Mouse (Mus musculus) lung, postnatal 0 days (tissue): ENCODE data around the gene Cryaa. TPM values are rescaled to one million over a fixed set of nuclear protein-coding genes. Genes with fewer than 3 reads are reported as not detected.
A peak's percentile ranks its signal among the peaks of the same experiment; 100 is the strongest.

Experiments used
- ATAC-seq: fragments of 200-750 bp; cut with Nextera tagmentation; 2 replicates; pipeline ENCODE4 v1.8.0; 2017; ENCODE audit warnings: moderate library complexity
- DNase-seq: peaks from one replicate; pipeline ENCODE4 v3.0.0-alpha.2; 2016; ENCODE audit warnings: low spot score
- H3K27ac ChIP-seq: fragments of 300-500 bp; sonication (generic); 2 replicates; pipeline ENCODE4 v1.5.1; 2014; ENCODE audit warnings: antibody characterized with exemption, mild to moderate bottlenecking, low read length, mixed read lengths
- H3K27me3 ChIP-seq: fragments of 300-500 bp; sonication (generic); replicated peaks from 2 replicates; pipeline ENCODE4 v1.6.1; 2014; ENCODE audit warnings: low read length, mixed read lengths; ENCODE audit not compliant: insufficient read depth
- H3K36me3 ChIP-seq: fragments of 300-500 bp; sonication (generic); 2 replicates; pipeline ENCODE4 v1.6.1; 2014; ENCODE audit warnings: low read length, mixed read lengths; ENCODE audit not compliant: insufficient read depth
- H3K4me1 ChIP-seq: fragments of 300-500 bp; sonication (generic); 2 replicates; pipeline ENCODE4 v1.6.1; 2014; ENCODE audit warnings: antibody characterized with exemption, low read depth, low read length, mixed read lengths; ENCODE audit not compliant: insufficient read depth
- H3K4me2 ChIP-seq: fragments of 300-500 bp; sonication (generic); replicated peaks from 2 replicates; pipeline ENCODE4 v1.6.1; 2014; ENCODE audit warnings: low read depth, mild to moderate bottlenecking, low read length, moderate library complexity, mixed read lengths
- H3K4me3 ChIP-seq: fragments of 300-500 bp; sonication (generic); 2 replicates; pipeline ENCODE4 v1.5.1; 2014; ENCODE audit warnings: low read depth, low read length
- H3K9ac ChIP-seq: fragments of 300-500 bp; sonication (generic); replicated peaks from 2 replicates; pipeline ENCODE4 v1.6.1; 2014; ENCODE audit warnings: low read depth, mild to moderate bottlenecking
- H3K9me3 ChIP-seq: fragments of 300-500 bp; sonication (generic); 2 replicates; pipeline ENCODE4 v1.6.1; 2016; ENCODE audit warnings: low read length, mixed read lengths
- CTCF ChIP-seq: IDR thresholded peaks from 2 replicates; pipeline ENCODE4 v1.5.1; 2016; ENCODE audit warnings: antibody characterized with exemption, mild to moderate bottlenecking
- EP300 ChIP-seq: IDR thresholded peaks from 2 replicates; pipeline ENCODE4 v1.6.1; 2016; ENCODE audit warnings: antibody characterized with exemption, mild to moderate bottlenecking, control low read depth
- WGBS: fragments of 180-500 bp; shearing (Covaris S2); extraction: QIAGEN DNeasy Blood & Tissue Kit; methylation state at CpG from one replicate; pipeline ENCODE4 v1.1.7; 2014; 5-methylcytosine and 5-hydroxymethylcytosine counted together
- polyA plus RNA-seq: library from polyadenylated mRNA; unstranded; fragments of >200 nt; fragmentation: Nextera tagmentation; extraction: Ambion mirVana; gene quantifications from 2 replicates; pipeline ENCODE4 v1.2.1, GENCODE M21; 2015

Cryaa gene
- polyA plus RNA-seq, 1 experiment from 2014 or later = 0.76 TPM

- H3K9ac ChIP-seq = no peak overlapping the region
- H3K27me3 ChIP-seq = no peaks in the 10 kb centered on the region
- 51% methylated on average over 11 of the region's 11 CpGs for WGBS
- no peaks in the 10 kb centered on the region for H3K4me1 ChIP-seq
- no peak for TF ChIP-seq CTCF
- no peak for TF ChIP-seq EP300
- H3K36me3 ChIP-seq = no peaks in the 10 kb centered on the region
- H3K4me2 ChIP-seq = no peak overlapping the region
- no peaks in the 10 kb centered on the region for H3K9me3 ChIP-seq
- ATAC-seq (no peak), DNase-seq (no peak)
- H3K4me3 ChIP-seq = no peak overlapping the region
- H3K27ac ChIP-seq = no peak overlapping the region
Measured at GRCm38 (mm10) chr17:31670163-31670562, 7.4 kb upstream of the Cryaa start.

GRCm38 (mm10) chr17:31671698-31672097, 5.9 kb upstream of the Cryaa start:
- Histone ChIP-seq H3K27me3 (no peaks in the 10 kb centered on the region), H3K27ac (no peak overlapping the region), H3K4me2 (no peak overlapping the region), H3K4me1 (no peaks in the 10 kb centered on the region), H3K9ac (no peak overlapping the region), H3K9me3 (no peaks in the 10 kb centered on the region), H3K4me3 (no peak overlapping the region), H3K36me3 (no peaks in the 10 kb centered on the region)
- TF ChIP-seq EP300 (no peak), CTCF (no peak)
- 68% methylated on average over 8 of the region's 8 CpGs for WGBS
- DNase-seq = no peak
- no peak for ATAC-seq

GRCm38 (mm10) chr17:31672279-31672678, 5.3 kb upstream of the Cryaa start:
- TF ChIP-seq CTCF (no peak), EP300 (no peak)
- WGBS = 74% methylated on average over 11 of the region's 12 CpGs
- H3K36me3 ChIP-seq = no peaks in the 10 kb centered on the region

GRCm38 (mm10) chr17:31674426-31674825, 3.2 kb upstream of the Cryaa start:
- H3K27me3 ChIP-seq = no peaks in the 10 kb centered on the region
- H3K4me2 ChIP-seq = no peak overlapping the region
- ATAC-seq = no peak
- no peaks in the 10 kb centered on the region for H3K36me3 ChIP-seq
- WGBS = 65% methylated on average over 1 of the region's 1 CpGs
- H3K4me3 ChIP-seq = no peak overlapping the region
- DNase-seq = no peak
- no peaks in the 10 kb centered on the region for H3K4me1 ChIP-seq
- H3K9ac ChIP-seq = no peak overlapping the region
- TF ChIP-seq EP300 (no peak), CTCF (no peak)
- no peak overlapping the region for H3K27ac ChIP-seq
- no peaks in the 10 kb centered on the region for H3K9me3 ChIP-seq

More at GRCm38 (mm10) chr17:31672279-31672678, 5.3 kb upstream of the Cryaa start:
- Histone ChIP-seq H3K4me3 (no peak overlapping the region), H3K27me3 (no peaks in the 10 kb centered on the region), H3K9me3 (no peaks in the 10 kb centered on the region), H3K4me2 (no peak overlapping the region), H3K9ac (no peak overlapping the region), H3K4me1 (no peaks in the 10 kb centered on the region), H3K27ac (no peak overlapping the region)
- ATAC-seq (no peak), DNase-seq (no peak)

- no peaks in the 10 kb centered on the region for H3K4me1 ChIP-seq
- H3K36me3 ChIP-seq = no peaks in the 10 kb centered on the region
- no peak for TF ChIP-seq CTCF
- no peak for TF ChIP-seq EP300
- H3K9me3 ChIP-seq = no peaks in the 10 kb centered on the region
- no peaks in the 10 kb centered on the region for H3K27me3 ChIP-seq
- 54% methylated on average over 2 of the region's 2 CpGs for WGBS
- DNase-seq (no peak), ATAC-seq (no peak)
- H3K4me3 ChIP-seq = no peak overlapping the region
- no peak overlapping the region for H3K4me2 ChIP-seq
- H3K27ac ChIP-seq = no peak overlapping the region
- H3K9ac ChIP-seq = no peak overlapping the region
Measured at GRCm38 (mm10) chr17:31680450-31680849, 2.8 kb downstream of the Cryaa start.

- Histone ChIP-seq H3K27ac (peak overlapping the region; percentile 71), H3K36me3 (no peaks in the 10 kb centered on the region), H3K4me3 (no peak overlapping the region), H3K4me1 (peaks cover 8% of the 10 kb centered on the region; the same call in 1 of the 2 replicates), H3K4me2 (no peak overlapping the region), H3K9me3 (no peaks in the 10 kb centered on the region), H3K9ac (no peak overlapping the region), H3K27me3 (no peaks in the 10 kb centered on the region)
- DNase-seq = peak; percentile 94
- TF ChIP-seq CTCF = peak; percentile 97
- TF ChIP-seq EP300 = peak; percentile 8; the same call in 1 of the 2 replicates
- ATAC-seq = peak; percentile 66
- 10% methylated on average over 17 of the region's 17 CpGs for WGBS
Measured at GRCm38 (mm10) chr17:31685514-31686224, 8.1 kb downstream of the Cryaa start.

GRCm38 (mm10) chr17:31686225-31686564, 8.6 kb downstream of the Cryaa start:
- Histone ChIP-seq H3K27ac (peak overlapping the region; percentile 71), H3K27me3 (no peaks in the 10 kb centered on the region), H3K4me3 (no peak overlapping the region), H3K9me3 (no peaks in the 10 kb centered on the region), H3K4me1 (peaks cover 8% of the 10 kb centered on the region; the same call in 1 of the 2 replicates), H3K4me2 (no peak overlapping the region), H3K36me3 (no peaks in the 10 kb centered on the region), H3K9ac (no peak overlapping the region)
- TF ChIP-seq CTCF = no peak; the same call in 1 of the 2 replicates
- TF ChIP-seq EP300 = no peak
- peak; percentile 57 for DNase-seq
- peak; percentile 37 for ATAC-seq
- WGBS = 11% methylated on average over 3 of the region's 3 CpGs
